Comparison of ENCODE assay signal across 8 mouse cellular contexts in genomic region chr5:36574147-36574870, GRCm38 (mm10). TPM values are rescaled to one million over a fixed set of nuclear protein-coding genes. Genes with fewer than 3 reads are reported as not detected.
DNase-seq lines count a peak whose midpoint lies in the region; ATAC-seq and TF ChIP-seq lines count a peak whose summit lies in the region.

No protein-coding gene starts in this region.

- H3K36me3 ChIP-seq in lung, embryonic 14.5 days (ENCODE audit: insufficient read depth) = peaks cover 10% of the 10 kb centered on the region; the same call in 1 of the 2 replicates

- H3K27ac ChIP-seq in lung, embryonic 14.5 days (ENCODE audit: low read depth) = peak overlapping the region; percentile 70; the same call in 1 of the 2 replicates

- no peaks in the 10 kb centered on the region for H3K27me3 ChIP-seq in lung, embryonic 14.5 days (ENCODE audit: insufficient read depth, low read length)

- no peak overlapping the region for H3K4me3 ChIP-seq in lung, embryonic 14.5 days (ENCODE audit: low read depth, low read length)

- no peaks in the 10 kb centered on the region for H3K9me3 ChIP-seq in lung, embryonic 14.5 days (ENCODE audit: low read depth, low read length)

- no peak overlapping the region for H3K9ac ChIP-seq in lung, embryonic 14.5 days

- peak; percentile 38 for DNase-seq in gastrocnemius, adult 18-20 months (ENCODE audit: low spot score)
- DNase-seq in gastrocnemius, postnatal 36 days = no peak
- peak; percentile 42 for DNase-seq in NIH3T3 (ENCODE audit: low read depth)
- peak; percentile 23 to 26 for DNase-seq in heart, postnatal 14 days
- DNase-seq in lung, embryonic 14.5 days = peak; percentile 36
- DNase-seq in right cerebral cortex, adult 2 months (ENCODE audit: low spot score in 2 of 2) = no peak
- DNase-seq in left cerebral cortex, adult 11 months (ENCODE audit: low spot score) = no peak
- no peak for DNase-seq in spleen, adult 18-20 months

- 29% methylated on average over 8 of the region's 8 CpGs for WGBS in lung, embryonic 14.5 days

- ATAC-seq in lung, embryonic 14.5 days (ENCODE audit: insufficient read depth) = no peak

- H3K4me1 ChIP-seq in lung, embryonic 14.5 days (ENCODE audit: insufficient read depth) = peaks cover 8% of the 10 kb centered on the region; the same call in 1 of the 2 replicates

- TF ChIP-seq CTCF in lung, embryonic 14.5 days (IDR thresholded peaks at IDR 0.05; ENCODE audit: low read depth) = no peak

- H3K4me2 ChIP-seq in lung, embryonic 14.5 days = peak overlapping the region; percentile 16; the same call in 1 of the 2 replicates

- intact Hi-C loops in gastrocnemius, postnatal 36 days (cut with DNase I) = no loop called here
- intact Hi-C loops in heart, postnatal 14 days (cut with DNase I) = no loop called here

RNA-seq across cellular contexts. Expression of gene Tbc1d14, which starts 18.8 kb away (rescaled TPM):
- total RNA-seq in gastrocnemius, adult 18-20 months (2021) = 10 to 100 TPM; 14.5 to 14.6 TPM
- 10 to 100 TPM; 10.4 to 13.3 TPM for total RNA-seq in gastrocnemius, postnatal 36 days (2021)
- 10 to 100 TPM; 14.5 to 17.0 TPM for total RNA-seq in heart, postnatal 14 days (2021)
- polyA plus RNA-seq in lung, embryonic 14.5 days (2014; fragmentation: Nextera tagmentation; extraction: Ambion mirVana) = 31.1 and 31.3 TPM in 2 replicates

Comparison
In these comparisons a context has a peak if more than half of its experiments do, and no peak if none do; other contexts are left out.
1. DNase-seq: peak in gastrocnemius, adult 18-20 months (single experiment), NIH3T3 (single experiment), heart, postnatal 14 days (2 of 2) and lung, embryonic 14.5 days (single experiment); none in gastrocnemius, postnatal 36 days (0 of 2), right cerebral cortex, adult 2 months (0 of 2), left cerebral cortex, adult 11 months (single experiment) and spleen, adult 18-20 months (0 of 2).